34 mouse cellular contexts compared by ENCODE assay signal in the genomic region with DNA sequence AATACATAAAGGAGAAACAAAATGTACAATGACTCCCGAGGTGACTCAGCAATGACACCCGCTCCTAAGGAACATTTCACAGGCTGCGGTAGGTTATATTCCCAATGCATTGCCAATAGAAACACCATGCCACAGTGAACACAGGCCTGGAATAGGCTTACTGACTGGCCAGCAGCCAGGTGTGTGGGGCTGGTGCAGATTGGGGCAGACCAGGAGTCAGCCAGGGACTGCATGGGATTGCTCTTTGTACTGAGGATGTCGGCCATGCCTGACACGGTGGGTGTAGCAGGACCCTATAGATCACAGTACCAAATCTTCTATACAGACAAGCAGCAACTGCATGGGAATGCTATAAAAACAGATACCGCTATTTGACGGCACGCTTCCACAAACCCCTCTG. TPM values are rescaled to one million over a fixed set of nuclear protein-coding genes. Genes with fewer than 3 reads are reported as not detected.
DNase-seq lines count a peak whose midpoint lies in the region; ATAC-seq and TF ChIP-seq lines count a peak whose summit lies in the region.
"Had no signal": no experiment of that assay in that cellular context is flagged by ENCODE, and none has a peak within 500 bp of the region (broad histone marks: within the 10 kb centered on the region; RNA-seq: fewer than 3 reads in every experiment).

No protein-coding gene starts in this region.

- no peak overlapping the region for H3K4me3 ChIP-seq in heart, embryonic 11.5 days (ENCODE audit: low read depth, low read length)
- H3K4me3 ChIP-seq in layer of hippocampus, adult 2 months = no peak overlapping the region
- no peak overlapping the region for H3K4me3 ChIP-seq in forebrain, embryonic 12.5 days (replicated peaks)
- H3K4me3 ChIP-seq: embryonic facial prominence, embryonic 10.5 days; embryonic facial prominence, embryonic 13.5 days; erythroblast, embryonic 14.5 days; forebrain, embryonic 13.5 days; heart, adult 2 months; heart, embryonic 10.5 days; hindbrain, embryonic 10.5 days had no signal

- intact Hi-C loops in heart, postnatal 10 days (cut with DNase I) = loop anchor here (10.0 kb wide), 1 partner anchor 495 kb away; no protein-coding TSS in a partner anchor

- no peaks in the 10 kb centered on the region for H3K9me3 ChIP-seq in heart, embryonic 11.5 days (replicated peaks; ENCODE audit: control insufficient read depth, low read length)
- no peaks in the 10 kb centered on the region for H3K9me3 ChIP-seq in forebrain, embryonic 12.5 days
- H3K9me3 ChIP-seq: embryonic facial prominence, embryonic 10.5 days; embryonic facial prominence, embryonic 13.5 days; forebrain, embryonic 13.5 days; heart, embryonic 10.5 days; hindbrain, embryonic 10.5 days had no signal

- no peak overlapping the region for H3K4me2 ChIP-seq in heart, embryonic 11.5 days
- no peak overlapping the region for H3K4me2 ChIP-seq in forebrain, embryonic 12.5 days
- H3K4me2 ChIP-seq: embryonic facial prominence, embryonic 13.5 days; forebrain, embryonic 13.5 days had no signal

- 0 out of 2 replicates have a peak, but pooled peaks have one; percentile 57 for ATAC-seq in heart, embryonic 11.5 days (replicated peaks; ENCODE audit: insufficient number of reproducible peaks, low FRiP score, low TSS enrichment)
- no peak for ATAC-seq in forebrain, embryonic 12.5 days (ENCODE audit: low FRiP score)
- ATAC-seq: activated CD4-positive, CD25-positive, alpha-beta regulatory T cell, adult 4 months; forebrain, embryonic 13.5 days; forebrain, embryonic 16.5 days; hindbrain, postnatal 0 days; inflammation-experienced regulatory T-cells, adult 6 months; intestine, embryonic 16.5 days had no signal

- no peak overlapping the region for H3K27ac ChIP-seq in heart, embryonic 11.5 days (ENCODE audit: low read depth, low read length)
- H3K27ac ChIP-seq in layer of hippocampus, adult 2 months = peak overlapping the region; percentile 51
- no peak overlapping the region for H3K27ac ChIP-seq in forebrain, embryonic 12.5 days
- H3K27ac ChIP-seq: embryonic facial prominence, embryonic 10.5 days; embryonic facial prominence, embryonic 13.5 days; forebrain, embryonic 13.5 days; heart, adult 2 months; heart, embryonic 10.5 days; hindbrain, embryonic 10.5 days; hindbrain, postnatal 0 days had no signal

- no peaks in the 10 kb centered on the region for H3K36me3 ChIP-seq in heart, embryonic 11.5 days (ENCODE audit: control insufficient read depth, insufficient read depth, low read length)
- H3K36me3 ChIP-seq in forebrain, embryonic 12.5 days (replicated peaks) = no peaks in the 10 kb centered on the region
- H3K36me3 ChIP-seq: embryonic facial prominence, embryonic 10.5 days; embryonic facial prominence, embryonic 13.5 days; G1E; heart, embryonic 10.5 days; hindbrain, embryonic 10.5 days had no signal

- H3K4me1 ChIP-seq in heart, embryonic 11.5 days (ENCODE audit: control insufficient read depth, insufficient read depth, low read length) = no peaks in the 10 kb centered on the region
- no peaks in the 10 kb centered on the region for H3K4me1 ChIP-seq in forebrain, embryonic 12.5 days
- H3K4me1 ChIP-seq: embryonic facial prominence, embryonic 10.5 days; embryonic facial prominence, embryonic 13.5 days; forebrain, embryonic 13.5 days; heart, embryonic 10.5 days; hindbrain, embryonic 10.5 days had no signal

- H3K27me3 ChIP-seq in heart, embryonic 11.5 days (ENCODE audit: control insufficient read depth, insufficient read depth, low read length) = no peaks in the 10 kb centered on the region
- H3K27me3 ChIP-seq in forebrain, embryonic 12.5 days = no peaks in the 10 kb centered on the region
- H3K27me3 ChIP-seq: CH12.LX; embryonic facial prominence, embryonic 13.5 days; forebrain, embryonic 13.5 days had no signal

- TF ChIP-seq CTCF in layer of hippocampus, adult 2 months (conservative IDR thresholded peaks at IDR 0.05) = no peak

- 88% methylated on average over 8 of the region's 8 CpGs for WGBS in heart, embryonic 11.5 days (ENCODE audit: insufficient replicate concordance)
- WGBS in forebrain, embryonic 12.5 days = 91% methylated on average over 8 of the region's 8 CpGs

- DNase-seq in heart, postnatal 10 days = no peak
- DNase-seq in layer of hippocampus, adult 2 months (ENCODE audit: low spot score in 2 of 2) = peak in 1 of 2 experiments; percentile 11
- DNase-seq in layer of hippocampus, postnatal 10 days (ENCODE audit: low spot score in 2 of 2) = no peak
- DNase-seq in 3T3-L1 (ENCODE audit: low read depth, low spot score) (peak; percentile 9), NIH3T3 (ENCODE audit: low read depth) (peak; percentile 20)
- no peak for DNase-seq in kidney, postnatal 36 days
- DNase-seq: adrenal gland, adult 8-10 months; adrenal gland, postnatal 25 days; cerebellum, adult 18-20 months; cerebellum, adult 9-11 months; cerebellum, postnatal 36 days; embryo, embryonic 11 days; gastrocnemius, postnatal 25 days; heart, adult 2 months; heart, postnatal 36 days; kidney, adult 18-20 months had no signal

- H3K9ac ChIP-seq in heart, embryonic 11.5 days (ENCODE audit: low read depth, low read length) = no peak overlapping the region
- no peak overlapping the region for H3K9ac ChIP-seq in forebrain, embryonic 12.5 days
- H3K9ac ChIP-seq: embryonic facial prominence, embryonic 13.5 days; forebrain, embryonic 13.5 days had no signal

RNA-seq across cellular contexts. Expression of gene Gabra5, which starts 20.1 kb away (rescaled TPM):
- polyA plus RNA-seq in heart, embryonic 11.5 days (2014; fragmentation: Nextera tagmentation; extraction: Ambion mirVana) = 0.14 TPM in 1 of 2 replicates, not detected in the other
- total RNA-seq in heart, postnatal 10 days (2021) = not detected
- total RNA-seq in layer of hippocampus, adult 2 months (2021) = 100 to 1,000 TPM; 172 to 194 TPM
- 100 to 1,000 TPM; 200 to 221 TPM for total RNA-seq in layer of hippocampus, postnatal 10 days (2021)
- 1.6 and 1.9 TPM in 2 replicates for polyA plus RNA-seq in forebrain, embryonic 12.5 days (2016; fragmentation: Nextera tagmentation; extraction: Ambion mirVana)
- total RNA-seq: CH12.LX; gastrocnemius, adult 8-10 months; gastrocnemius, postnatal 25 days; heart, adult 2 months; heart, postnatal 36 days had no signal
- polyA plus RNA-seq: activated CD4-positive, CD25-positive, alpha-beta regulatory T cell, adult 4 months; erythroblast, embryonic 14.5 days; G1E; gonadal fat pad, adult 2 months; heart, adult 2 months; heart, postnatal 0 days; inflammation-experienced regulatory T-cells, adult 6 months had no signal

Comparison
In these comparisons a context has a peak if more than half of its experiments do, and no peak if none do; other contexts are left out.
1. DNase-seq: peak in 3T3-L1 (single experiment) and NIH3T3 (single experiment); none in heart, postnatal 10 days (0 of 2), layer of hippocampus, postnatal 10 days (0 of 2) and kidney, postnatal 36 days (0 of 2).
2. RNA of gene Gabra5, which starts 20.1 kb away (total RNA-seq): 200 to 221 TPM in layer of hippocampus, postnatal 10 days and 172 to 194 TPM in layer of hippocampus, adult 2 months; not detected in heart, postnatal 10 days; every median in the first group is over 100 times any median in the second.